Mouse (Mus musculus) G1E (cell line): Measurements from ENCODE around the gene Zp3.

ENCODE experiments used
- CTCF ChIP-seq: IDR thresholded peaks from 2 replicates; pipeline ENCODE4 v1.5.1; 2012; ENCODE audit warnings: low read depth, low read length, inconsistent platforms, mixed read lengths
- GATA1 ChIP-seq: IDR thresholded peaks from 2 replicates; pipeline ENCODE4 v1.6.1; 2012; ENCODE audit warnings: borderline replicate concordance, low read length, inconsistent platforms, mixed read lengths

GRCm38 (mm10) chr5:136026859-136027258 lies 47.0 kb downstream of the Zp3 start:
- no peak for TF ChIP-seq CTCF
- TF ChIP-seq GATA1 = no peak
